Mouse (Mus musculus) brain, embryonic 14.5 days (tissue): ENCODE results near the gene Piezo1.
A peak's percentile ranks its signal among the peaks of the same experiment; 100 is the strongest.

Experiments used
- CTCF ChIP-seq: fragments of 200-500 bp; IDR thresholded peaks from 2 replicates; pipeline ENCODE4 v1.5.1; 2012; ENCODE audit warnings: inconsistent platforms, mild to moderate bottlenecking, moderate library complexity, borderline replicate concordance; ENCODE audit not compliant: insufficient read depth, insufficient read length; ENCODE audit errors: extremely low read depth
- POLR2A ChIP-seq: fragments of 200-500 bp; IDR thresholded peaks from 2 replicates; pipeline ENCODE4 v1.6.1; 2012; ENCODE audit warnings: mild to moderate bottlenecking, inconsistent platforms, borderline replicate concordance; ENCODE audit not compliant: poor library complexity, insufficient read depth, insufficient read length, severe bottlenecking; ENCODE audit errors: extremely low read depth

GRCm38 (mm10) chr8:122500856-122501255, 50.3 kb downstream of the Piezo1 start:
- TF ChIP-seq POLR2A (no peak), CTCF (peak; percentile 88)
